Mouse (Mus musculus): ENCODE data around the gene Irf4.

DNA sequence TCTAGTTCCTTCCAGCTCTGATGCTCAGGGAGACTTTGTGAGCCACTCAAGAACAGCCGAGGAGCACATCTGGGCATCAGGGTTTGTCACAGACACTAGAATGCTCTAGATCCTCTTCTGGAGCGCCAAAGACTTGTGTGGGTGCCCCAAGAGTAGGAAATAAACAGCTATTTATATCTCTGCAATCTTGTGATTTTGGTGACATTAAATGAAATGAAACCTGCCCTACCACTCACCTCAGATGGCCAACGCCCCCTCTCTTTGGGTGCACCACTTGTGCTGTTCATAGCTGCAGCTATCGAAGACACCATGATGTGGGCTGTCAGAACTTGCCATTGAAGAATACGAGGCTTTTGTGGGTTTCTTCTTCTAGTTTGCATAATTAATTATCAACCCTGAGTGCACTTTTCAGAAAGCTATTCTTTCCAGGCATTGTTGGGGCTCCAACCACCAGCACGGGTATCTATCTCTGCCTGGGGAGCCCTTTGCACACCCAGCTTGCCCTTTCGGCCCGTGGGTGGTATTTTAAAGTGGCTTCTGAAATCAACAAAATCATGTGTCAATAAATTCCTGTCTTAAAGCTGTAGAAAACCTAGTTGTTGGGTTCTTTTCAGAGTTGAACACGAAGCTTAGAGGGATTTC, 7.1 kb downstream of the Irf4 start:
- no peak for TF ChIP-seq POLR2A (IDR thresholded peaks at IDR 0.05; ENCODE audit: insufficient read length, low read depth)
- no peak for TF ChIP-seq USF1 (IDR thresholded peaks at IDR 0.05; ENCODE audit: low read depth)
- TF ChIP-seq CEBPB (IDR thresholded peaks at IDR 0.05; ENCODE audit: insufficient read depth, poor library complexity, severe bottlenecking), result no peak
- TF ChIP-seq E2F4 (IDR thresholded peaks at IDR 0.05; ENCODE audit: insufficient read depth), result no peak
- no peak for TF ChIP-seq POLR2AphosphoS2 (IDR thresholded peaks at IDR 0.05; ENCODE audit: insufficient read length, low read depth)
- TF ChIP-seq MAX (IDR thresholded peaks at IDR 0.05; ENCODE audit: low read depth), result no peak
- no peak for TF ChIP-seq MYOD1 (IDR thresholded peaks at IDR 0.05; ENCODE audit: control insufficient read depth in 1 of 3, insufficient read length in 2 of 3, low read depth in 2 of 3)
